Mouse (Mus musculus) embryonic facial prominence, embryonic 11.5 days (tissue): Measurements from ENCODE around the gene Mtfr1l. TPM values are rescaled to one million over a fixed set of nuclear protein-coding genes. Genes with fewer than 3 reads are reported as not detected.
A peak's percentile ranks its signal among the peaks of the same experiment; 100 is the strongest.
"Not testable (repeated sequence)": the region's sequence is repeated elsewhere in the genome, so short reads cannot be mapped to it uniquely, and the experiment has no call there.

Experiments used
- ATAC-seq: fragments of 200-750 bp; cut with Nextera tagmentation; replicated peaks from 2 replicates; pipeline ENCODE4 v1.8.0; 2017; ENCODE audit warnings: low read depth; ENCODE audit not compliant: insufficient number of reproducible peaks, low FRiP score, low TSS enrichment
- DNase-seq: peaks from one replicate; pipeline ENCODE4 v3.0.0-alpha.2; 2015; ENCODE audit warnings: low spot score
- H3K27ac ChIP-seq: fragments of 300-500 bp; sonication (generic); replicated peaks from 2 replicates; pipeline ENCODE4 v1.5.1; 2014; ENCODE audit warnings: mild to moderate bottlenecking, low read depth, low read length, control low read depth
- H3K27me3 ChIP-seq: fragments of 300-500 bp; sonication (generic); 2 replicates; pipeline ENCODE4 v1.6.1; 2014; ENCODE audit warnings: mild to moderate bottlenecking, low read length, moderate library complexity, mixed read lengths; ENCODE audit not compliant: control insufficient read depth, insufficient read depth
- H3K36me3 ChIP-seq: fragments of 300-500 bp; sonication (generic); replicated peaks from 2 replicates; pipeline ENCODE4 v1.6.1; 2014; ENCODE audit warnings: low read depth, mild to moderate bottlenecking, low read length, moderate library complexity, mixed read lengths; ENCODE audit not compliant: control insufficient read depth, insufficient read depth
- H3K4me1 ChIP-seq: fragments of 300-500 bp; sonication (generic); 2 replicates; pipeline ENCODE4 v1.6.1; 2014; ENCODE audit warnings: low read length, mixed read lengths; ENCODE audit not compliant: control insufficient read depth, insufficient read depth
- H3K4me2 ChIP-seq: fragments of 300-500 bp; sonication (generic); 2 replicates; pipeline ENCODE4 v1.6.1; 2014; ENCODE audit warnings: low read depth, mild to moderate bottlenecking, control low read depth, low read length, moderate library complexity
- H3K4me3 ChIP-seq: fragments of 300-500 bp; sonication (generic); 2 replicates; pipeline ENCODE4 v1.5.1; 2014; ENCODE audit warnings: low read depth, low read length, control low read depth
- H3K9ac ChIP-seq: fragments of 300-500 bp; sonication (generic); replicated peaks from 2 replicates; pipeline ENCODE4 v1.6.1; 2014; ENCODE audit warnings: mild to moderate bottlenecking, control low read depth, low read length
- H3K9me3 ChIP-seq: fragments of 300-500 bp; sonication (generic); replicated peaks from 2 replicates; pipeline ENCODE4 v1.6.1; 2016; ENCODE audit warnings: mild to moderate bottlenecking, low read length, inconsistent platforms, mixed read lengths; ENCODE audit not compliant: control insufficient read depth
- WGBS: fragments of 180-500 bp; shearing (Covaris S2); extraction: QIAGEN DNeasy Blood & Tissue Kit; methylation state at CpG from one replicate; pipeline ENCODE4 v1.1.7; 2014; 5-methylcytosine and 5-hydroxymethylcytosine counted together
- polyA plus RNA-seq: library from polyadenylated mRNA; unstranded; fragments of >200 nt; fragmentation: Nextera tagmentation; extraction: Ambion mirVana; gene quantifications from 2 replicates; pipeline ENCODE4 v1.2.1, GENCODE M21; 2014

The Mtfr1l gene
- polyA plus RNA-seq, 1 experiment from 2014 or later: 138 TPM

GRCm38 (mm10) chr4:134497986-134498731 is 37.0 kb downstream of the Mtfr1l start:
- ATAC-seq: no peak
- DNase-seq: no peak
- no peak overlapping the region for H3K9ac ChIP-seq
- H3K9me3 ChIP-seq: no peaks in the 10 kb centered on the region
- no peaks in the 10 kb centered on the region for H3K36me3 ChIP-seq
- no peak overlapping the region for H3K4me2 ChIP-seq
- H3K27me3 ChIP-seq: no peaks in the 10 kb centered on the region
- H3K4me1 ChIP-seq: peaks cover 5% of the 10 kb centered on the region
- no peak overlapping the region for H3K27ac ChIP-seq
- H3K4me3 ChIP-seq: no peak overlapping the region
- 74% methylated on average over 12 of the region's 12 CpGs for WGBS

GRCm38 (mm10) chr4:134497223-134497622 is 38.0 kb downstream of the Mtfr1l start:
- H3K9me3 ChIP-seq: no peaks in the 10 kb centered on the region
- H3K4me2 ChIP-seq: peak overlapping the region; percentile 95
- WGBS: 14% methylated on average over 6 of the region's 6 CpGs
- peaks cover 5% of the 10 kb centered on the region for H3K4me1 ChIP-seq
- H3K4me3 ChIP-seq: peak overlapping the region; percentile 49
- no peak overlapping the region for H3K27ac ChIP-seq
- no peak for ATAC-seq
- peak overlapping the region; percentile 68 for H3K9ac ChIP-seq
- H3K27me3 ChIP-seq: no peaks in the 10 kb centered on the region
- no peak for DNase-seq
- no peaks in the 10 kb centered on the region for H3K36me3 ChIP-seq

- peak; percentile 50 for DNase-seq
- H3K4me3 ChIP-seq: peak within 1 kb of the TSS; percentile 49
- 2% methylated on average over 35 of the region's 35 CpGs for WGBS
- no peak within 1 kb of the TSS for H3K27ac ChIP-seq
- H3K4me2 ChIP-seq: peak within 1 kb of the TSS; percentile 95
- no peaks in the 10 kb centered on the region for H3K27me3 ChIP-seq
- H3K9ac ChIP-seq: peak within 1 kb of the TSS; percentile 68
- H3K36me3 ChIP-seq: no peaks in the 10 kb centered on the region
- H3K9me3 ChIP-seq: no peaks in the 10 kb centered on the region
- peak; percentile 40; the same call in 1 of the 2 replicates for ATAC-seq
- peaks cover 5% of the 10 kb centered on the region for H3K4me1 ChIP-seq
Measured at GRCm38 (mm10) chr4:134496595-134497210, 38.5 kb downstream of the Mtfr1l start, which contains the start of gene Paqr7. Gene Paqr7 (plus strand): TSS chr4:134496697.

GRCm38 (mm10) chr4:134495546-134495923 is 39.7 kb downstream of the Mtfr1l start:
- H3K4me1 ChIP-seq: peaks cover 5% of the 10 kb centered on the region
- H3K9me3 ChIP-seq: no peaks in the 10 kb centered on the region
- ATAC-seq (no peak), DNase-seq (no peak)
- no peaks in the 10 kb centered on the region for H3K27me3 ChIP-seq
- H3K4me3 ChIP-seq: no peak overlapping the region
- no peak overlapping the region for H3K27ac ChIP-seq
- H3K36me3 ChIP-seq: no peaks in the 10 kb centered on the region
- no peak overlapping the region for H3K9ac ChIP-seq
- WGBS: 71% methylated on average over 5 of the region's 5 CpGs
- H3K4me2 ChIP-seq: no peak overlapping the region

- WGBS: 73% methylated on average over 16 of the region's 16 CpGs
- Histone ChIP-seq H3K4me2 (no peak overlapping the region), H3K4me3 (no peak overlapping the region), H3K9me3 (no peaks in the 10 kb centered on the region), H3K4me1 (peaks cover 5% of the 10 kb centered on the region), H3K27ac (no peak overlapping the region), H3K36me3 (no peaks in the 10 kb centered on the region), H3K9ac (no peak overlapping the region), H3K27me3 (no peaks in the 10 kb centered on the region)
- ATAC-seq (no peak), DNase-seq (peak; percentile 61)
Measured at GRCm38 (mm10) chr4:134494780-134495545, 40.2 kb downstream of the Mtfr1l start.

GRCm38 (mm10) chr4:134494161-134494560 is 41.0 kb downstream of the Mtfr1l start:
- DNase-seq, H3K27me3 ChIP-seq, ATAC-seq, H3K4me3 ChIP-seq, H3K27ac ChIP-seq, H3K36me3 ChIP-seq, H3K9ac ChIP-seq, H3K4me1 ChIP-seq, H3K4me2 ChIP-seq, H3K9me3 ChIP-seq: not testable (repeated sequence)
- 91% methylated on average over 6 of the region's 6 CpGs for WGBS

GRCm38 (mm10) chr4:134491716-134492115 is 43.5 kb downstream of the Mtfr1l start:
- H3K27ac ChIP-seq: no peak overlapping the region
- no peaks in the 10 kb centered on the region for H3K27me3 ChIP-seq
- no peak overlapping the region for H3K4me3 ChIP-seq
- ATAC-seq: no peak
- 78% methylated on average over 6 of the region's 6 CpGs for WGBS
- H3K9me3 ChIP-seq: no peaks in the 10 kb centered on the region
- no peaks in the 10 kb centered on the region for H3K36me3 ChIP-seq
- H3K9ac ChIP-seq: no peak overlapping the region
- no peaks in the 10 kb centered on the region; the same call in 1 of the 2 replicates for H3K4me1 ChIP-seq
- no peak for DNase-seq
- H3K4me2 ChIP-seq: no peak overlapping the region
